Mouse (Mus musculus) spleen, postnatal 14 days (tissue): Measurements from ENCODE around the gene Tas2r131.
"Not testable (repeated sequence)": the region's sequence is repeated elsewhere in the genome, so short reads cannot be mapped to it uniquely, and the experiment has no call there.

ENCODE experiments used
- DNase-seq, 2 experiments: peaks; one replicate each; pipeline ENCODE4 v3.0.0; 2021 to 2022; ENCODE audit warnings: low spot score in 2 of 2

Gene Tas2r131

GRCm38 (mm10) chr6:132957819-132958218 is at the start of gene Tas2r131:
Gene Tas2r131, minus strand, starts transcription at chr6:132957919.
- no peak for DNase-seq

GRCm38 (mm10) chr6:132980865-132981264 is 23.1 kb upstream of the Tas2r131 start, which contains the start of gene Tas2r109:
Gene Tas2r109, minus strand, starts transcription at chr6:132980965.
- DNase-seq, result no peak

- no peak for DNase-seq
Observed at GRCm38 (mm10) chr6:132950802-132951201, 6.9 kb downstream of the Tas2r131 start, which contains the start of gene Tas2r129. Gene Tas2r129, plus strand, starts transcription at chr6:132951102.

GRCm38 (mm10) chr6:132941376-132941775 is 16.3 kb downstream of the Tas2r131 start:
- not testable (repeated sequence) for DNase-seq

GRCm38 (mm10) chr6:132909351-132909750 is 48.4 kb downstream of the Tas2r131 start, which contains the start of gene Tas2r125:
Gene Tas2r125, plus strand, starts transcription at chr6:132909651.
- DNase-seq, result no peak
